Mouse (Mus musculus): Measurements from ENCODE around the gene Tnks2.
"Not testable (repeated sequence)": the region's sequence is repeated elsewhere in the genome, so short reads cannot be mapped to it uniquely, and the experiment has no call there.

Tnks2 gene

DNA sequence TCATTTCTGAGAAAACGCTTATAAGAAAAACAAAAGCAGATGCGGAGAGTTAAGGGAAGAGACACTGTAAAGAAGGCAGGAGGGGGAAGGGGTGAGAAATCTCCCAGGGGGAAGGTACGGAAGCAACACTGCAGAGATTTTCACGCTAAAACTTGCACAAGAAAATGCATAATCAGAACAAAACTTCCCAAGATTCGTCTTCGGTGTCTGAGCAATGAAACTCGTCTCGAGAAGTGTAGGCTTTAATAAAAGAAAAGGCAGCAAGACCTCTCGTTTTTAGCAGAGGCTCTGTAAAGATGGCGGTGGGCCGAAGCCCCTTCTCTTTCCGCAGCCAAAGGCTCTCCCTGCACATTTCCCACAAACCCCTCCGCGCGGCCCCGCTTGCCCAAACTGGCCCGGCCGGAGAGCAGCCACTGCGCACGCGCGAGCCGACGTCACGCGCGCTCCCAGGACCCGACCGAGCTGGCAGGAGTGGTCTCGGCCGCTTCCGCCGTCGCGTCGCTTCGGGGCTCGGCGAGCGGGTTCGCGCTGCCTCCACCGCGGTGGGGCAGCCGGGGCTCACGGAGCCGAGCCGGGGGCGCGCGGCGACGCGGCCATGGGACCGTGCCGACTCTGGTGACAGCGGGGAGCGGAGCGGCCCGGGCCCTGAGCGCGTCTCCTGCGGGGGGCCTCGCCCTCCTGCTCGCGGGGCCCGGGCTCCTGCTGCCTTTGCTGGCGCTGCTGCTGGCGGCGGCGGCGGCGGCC, at the start of gene Tnks2:
Tnks2 (plus strand) TSS at position 445 of the 744 bp plus-strand sequence.
- ATAC-seq (ENCODE audit: low TSS enrichment): peak; percentile 96

DNA sequence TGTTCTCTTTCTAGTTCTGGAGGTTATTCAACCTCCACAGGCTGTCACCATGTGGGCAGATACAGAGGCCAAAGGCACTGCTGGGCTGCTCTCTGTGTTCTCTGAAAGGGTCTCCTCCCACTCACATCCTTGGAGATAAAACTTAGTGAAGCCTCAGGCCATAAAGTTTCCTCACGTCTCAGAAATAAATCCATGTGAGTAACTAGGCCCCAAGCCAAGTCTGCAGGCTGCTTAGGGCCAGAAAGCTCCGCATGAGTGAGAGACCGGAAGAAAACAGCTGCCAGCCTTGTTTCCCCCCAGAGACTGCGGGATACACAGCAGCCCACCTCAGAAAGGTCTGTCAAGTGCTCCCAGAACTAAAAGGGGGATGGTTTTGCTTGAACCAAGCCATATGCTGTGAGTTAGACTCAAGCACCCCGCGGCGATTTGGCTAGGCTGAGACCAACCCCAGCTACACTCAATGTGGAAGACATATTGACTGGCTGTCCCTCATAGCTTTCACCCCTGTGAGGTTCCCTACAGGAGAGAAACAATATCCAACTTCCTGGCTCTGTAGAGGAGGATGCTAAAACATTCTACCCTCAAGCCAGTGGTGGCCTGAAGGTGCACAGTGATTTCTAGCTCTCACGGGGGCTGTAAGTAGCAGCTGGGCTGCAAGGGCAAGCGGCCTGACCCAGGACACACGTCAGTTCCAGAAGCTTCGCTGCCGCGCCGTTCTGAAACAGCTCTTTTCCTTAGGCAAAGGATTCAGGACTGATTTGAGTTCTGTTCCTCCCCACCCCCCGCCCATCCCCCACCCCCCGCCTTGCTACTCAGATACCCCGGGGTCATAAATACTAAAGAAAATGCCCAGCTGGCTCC, 43.9 kb upstream of the Tnks2 start:
- ATAC-seq (ENCODE audit: low TSS enrichment): peak; percentile 27; the same call in 1 of the 2 replicates

DNA sequence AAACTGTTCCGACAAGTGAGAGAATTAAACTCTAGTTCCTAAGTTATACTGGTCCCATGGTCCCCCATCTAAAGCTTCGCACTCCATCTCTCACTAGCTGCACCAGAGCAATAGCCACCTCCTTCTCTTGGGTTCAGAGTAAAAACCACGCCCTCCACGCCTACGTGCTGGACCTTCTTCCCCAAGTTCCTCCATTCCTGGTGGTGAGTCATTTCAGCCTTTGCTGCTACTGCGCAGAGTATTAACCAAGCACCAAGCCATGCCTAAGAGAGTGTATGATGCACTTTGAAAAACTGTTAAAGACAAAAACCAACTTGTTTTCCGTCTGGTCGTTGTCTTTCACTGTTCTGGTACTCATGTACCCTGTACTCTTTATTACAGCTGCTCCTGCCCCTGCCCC, 41.4 kb upstream of the Tnks2 start:
- ATAC-seq (ENCODE audit: low TSS enrichment): no peak

GRCm38 (mm10) chr19:36793450-36793849, 40.6 kb upstream of the Tnks2 start:
- ATAC-seq (ENCODE audit: low TSS enrichment): no peak

- ATAC-seq (ENCODE audit: low TSS enrichment): no peak
Observed at GRCm38 (mm10) chr19:36794008-36794407, 40.0 kb upstream of the Tnks2 start.

DNA sequence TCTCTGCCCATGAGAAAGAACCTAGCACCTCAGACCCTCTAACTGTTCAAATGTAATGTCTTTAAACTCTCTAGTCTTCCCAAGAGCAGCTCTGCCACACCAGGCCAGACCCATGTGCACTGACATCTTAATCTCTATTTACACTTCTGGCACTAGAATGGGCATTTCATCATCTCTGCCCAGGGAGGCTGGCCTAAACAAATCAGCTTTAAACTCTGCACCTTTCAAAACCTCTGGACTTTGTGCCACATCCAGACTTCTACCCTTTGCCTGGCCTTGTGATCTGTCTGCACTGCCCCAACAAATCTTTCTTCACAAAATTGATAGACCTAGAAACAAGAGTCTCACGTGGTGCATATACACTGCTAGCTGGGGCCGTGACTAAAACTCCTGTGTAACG, 38.8 kb upstream of the Tnks2 start:
- ATAC-seq (ENCODE audit: low TSS enrichment): no peak

DNA sequence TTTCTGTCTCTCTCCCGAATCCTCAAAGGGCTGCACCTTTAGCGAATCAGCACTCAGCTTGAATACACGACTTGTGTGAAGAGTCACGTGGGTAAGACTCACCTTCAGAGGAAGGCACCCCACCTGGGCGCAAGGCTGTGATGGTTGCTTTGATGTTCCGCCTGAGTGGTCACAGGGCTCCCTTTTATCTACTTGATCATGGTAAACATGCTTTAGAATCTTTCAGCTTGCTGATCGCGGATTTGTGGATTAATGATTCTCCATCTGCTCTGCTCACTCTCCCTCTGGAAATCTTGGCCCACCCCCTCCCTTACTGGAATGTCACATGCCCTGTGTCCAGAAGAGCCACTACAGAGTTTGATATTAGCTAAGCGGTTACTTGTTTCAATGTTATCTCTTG, 37.1 kb upstream of the Tnks2 start:
- ATAC-seq (ENCODE audit: low TSS enrichment): no peak

- ATAC-seq (ENCODE audit: low TSS enrichment): no peak
Observed at GRCm38 (mm10) chr19:36800288-36800687, 33.7 kb upstream of the Tnks2 start.

- no peak for ATAC-seq (ENCODE audit: low TSS enrichment)
Observed at GRCm38 (mm10) chr19:36801856-36802641, 32.0 kb upstream of the Tnks2 start.

DNA sequence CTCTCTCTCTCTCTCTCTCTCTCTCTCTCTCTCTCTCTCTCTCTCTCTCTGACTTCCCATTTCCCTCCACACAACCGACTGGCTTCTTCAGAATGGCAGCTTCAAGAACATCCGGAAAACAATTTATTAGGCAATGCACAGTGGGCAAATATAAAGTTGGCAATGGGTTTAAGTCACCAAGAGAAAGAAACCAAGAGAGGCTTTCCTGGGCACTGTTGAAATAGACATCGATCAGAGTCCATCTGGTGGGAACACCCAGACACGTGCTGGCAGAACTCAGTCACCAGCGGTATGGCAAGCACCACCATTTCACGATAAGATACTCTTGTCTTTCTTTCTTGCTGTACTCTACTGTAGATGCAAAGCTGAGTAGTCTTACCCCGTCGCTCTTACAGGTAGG, 30.6 kb upstream of the Tnks2 start:
- no peak for ATAC-seq (ENCODE audit: low TSS enrichment)

DNA sequence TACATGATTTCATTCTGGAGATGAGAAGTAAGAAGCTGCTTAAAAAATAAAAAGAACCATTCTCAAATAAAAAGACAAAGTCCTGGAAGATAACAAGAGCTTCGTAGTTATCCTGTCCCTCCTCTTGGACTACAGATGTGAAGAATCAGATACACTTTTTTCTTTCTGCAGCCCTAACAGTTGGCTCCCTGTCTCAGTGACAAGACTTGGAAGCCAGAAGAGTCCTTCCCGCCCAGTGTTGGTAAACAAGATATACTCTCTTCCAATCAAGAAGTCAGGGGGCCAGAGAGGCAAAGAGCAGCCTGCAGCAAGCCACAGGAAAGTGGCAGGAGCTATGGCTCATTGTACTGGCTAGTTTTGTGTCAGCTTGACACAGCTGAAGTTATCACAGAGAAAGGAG, 27.2 kb upstream of the Tnks2 start:
- ATAC-seq (ENCODE audit: low TSS enrichment): no peak

DNA sequence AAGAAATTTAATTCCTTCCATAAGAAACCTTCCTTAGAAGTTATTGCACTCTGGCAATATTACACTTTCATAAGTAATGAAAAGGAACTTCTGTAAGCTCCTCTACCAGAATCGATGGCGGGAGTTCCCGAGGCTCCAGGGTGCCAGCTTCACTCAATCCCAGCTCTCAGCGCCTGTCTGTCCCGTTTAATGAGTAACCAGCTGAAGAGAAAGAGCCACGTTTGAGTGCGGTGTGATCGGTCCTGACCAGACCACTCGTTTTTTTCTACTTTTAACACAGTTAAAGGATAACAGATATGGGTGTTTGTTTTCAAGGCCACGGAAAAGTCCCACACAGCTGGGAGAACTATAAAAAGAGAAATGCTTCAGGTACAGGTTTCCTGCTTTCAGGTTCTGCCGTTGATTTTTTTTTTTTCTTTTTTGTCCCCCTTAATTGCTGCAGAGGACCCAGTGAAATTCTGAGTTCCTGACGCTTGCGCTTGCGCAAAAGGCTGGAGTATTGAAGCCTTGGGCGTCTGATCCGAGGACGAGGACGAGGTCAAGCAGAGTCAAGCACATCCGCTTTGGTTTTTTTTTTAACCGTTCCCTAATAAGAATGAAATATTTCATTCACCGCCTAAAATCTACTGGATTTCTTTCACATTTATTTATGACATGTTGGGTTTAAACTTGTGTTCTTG, 25.5 kb upstream of the Tnks2 start:
- ATAC-seq (ENCODE audit: low TSS enrichment): no peak

DNA sequence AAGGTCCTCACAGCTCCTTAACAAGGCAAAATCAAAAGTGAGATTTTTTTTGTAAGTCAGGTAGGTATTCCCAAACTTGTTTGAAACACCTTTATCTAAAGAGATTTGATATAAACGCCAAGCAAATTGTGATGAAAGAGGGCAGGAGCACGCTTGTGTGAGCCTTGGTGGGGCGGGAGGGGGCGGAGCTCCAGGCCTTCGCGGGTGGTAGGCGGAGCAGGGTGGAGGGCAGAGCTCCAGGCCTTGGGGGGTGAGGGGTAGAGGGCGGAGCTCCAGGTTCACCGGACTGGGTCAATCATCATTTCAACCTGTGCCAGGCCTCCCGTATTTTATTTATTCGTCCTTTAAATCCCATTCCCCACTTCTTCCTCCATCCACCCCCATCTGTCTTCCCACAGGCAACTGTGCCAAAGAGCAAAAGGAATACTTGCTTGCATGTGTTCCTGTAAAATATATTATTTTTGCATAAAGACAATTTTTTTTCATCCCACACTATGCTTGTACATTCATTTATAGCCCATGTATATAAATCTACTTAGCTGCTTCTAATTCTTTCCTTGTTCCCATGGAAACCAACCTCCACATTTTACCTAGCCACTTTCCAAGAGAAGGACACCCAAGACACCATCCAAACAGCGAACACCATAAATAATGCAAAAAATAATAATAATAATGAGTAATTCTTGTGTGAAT, 24.4 kb upstream of the Tnks2 start:
- ATAC-seq (ENCODE audit: low TSS enrichment): peak; percentile 91

DNA sequence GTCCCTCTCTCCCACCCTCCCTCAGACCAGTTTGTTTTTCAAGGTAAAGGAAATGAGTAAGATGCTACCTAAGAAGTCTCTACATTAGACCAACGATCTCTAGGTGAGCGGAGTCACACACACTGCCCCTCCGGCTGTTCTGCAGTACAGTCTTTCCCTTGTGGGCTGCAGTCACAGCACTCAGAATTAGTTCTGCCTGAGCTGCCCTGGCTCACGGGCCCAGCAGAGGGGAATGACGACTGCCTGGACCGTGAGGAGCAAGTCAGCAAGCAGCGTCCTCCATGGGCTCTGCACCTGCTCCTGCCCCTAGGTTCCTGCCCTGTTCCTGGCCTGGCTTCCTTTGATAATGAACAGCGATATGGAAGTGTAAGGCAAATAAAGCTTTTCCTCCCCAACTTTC, 22.0 kb upstream of the Tnks2 start:
- no peak for ATAC-seq (ENCODE audit: low TSS enrichment)

- ATAC-seq (ENCODE audit: low TSS enrichment): peak; percentile 88
Observed at GRCm38 (mm10) chr19:36815396-36816271, 18.4 kb upstream of the Tnks2 start.

- ATAC-seq (ENCODE audit: low TSS enrichment): peak; percentile 60
Observed at GRCm38 (mm10) chr19:36818141-36818885, 15.7 kb upstream of the Tnks2 start.

- no peak for ATAC-seq (ENCODE audit: low TSS enrichment)
Observed at GRCm38 (mm10) chr19:36819199-36819598, 14.8 kb upstream of the Tnks2 start.

- no peak for ATAC-seq (ENCODE audit: low TSS enrichment)
Observed at GRCm38 (mm10) chr19:36820469-36820868, 13.6 kb upstream of the Tnks2 start.

GRCm38 (mm10) chr19:36821301-36821700, 12.7 kb upstream of the Tnks2 start:
- not testable (repeated sequence) for ATAC-seq (ENCODE audit: low TSS enrichment)

All from frontal cortex, adult (tissue).